Mouse (Mus musculus): ENCODE measurements around the gene Cabp1. TPM values are rescaled to one million over a fixed set of nuclear protein-coding genes. Genes with fewer than 3 reads are reported as not detected.

The Cabp1 gene
- polyA plus RNA-seq, 1 experiment: 3.1 TPM

DNA sequence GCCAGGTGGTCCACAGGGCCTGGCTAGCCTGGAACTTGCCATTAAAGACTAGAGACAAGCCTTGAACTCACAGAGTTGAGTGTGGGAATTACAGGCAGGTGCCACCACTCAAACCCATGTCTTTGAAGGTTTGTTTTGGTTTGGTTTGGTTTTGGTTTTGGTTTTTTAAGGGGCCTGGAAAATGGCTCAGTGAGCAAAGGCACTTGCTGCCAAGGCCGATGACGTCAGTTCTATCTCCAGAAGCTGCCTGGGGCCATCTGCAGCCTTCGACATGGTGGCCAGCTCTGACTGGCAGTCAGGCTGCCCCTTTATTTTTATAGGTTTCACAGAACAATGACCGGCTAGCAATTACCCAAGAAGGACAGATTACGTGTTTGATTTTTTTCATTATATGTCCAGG lies 73.2 kb downstream of the Cabp1 start:
- TF ChIP-seq TCF12 (IDR thresholded peaks at IDR 0.05; ENCODE audit: insufficient read depth, poor library complexity, severe bottlenecking) (no peak), CEBPB (IDR thresholded peaks at IDR 0.05; ENCODE audit: insufficient read depth, poor library complexity, severe bottlenecking) (no peak), REST (IDR thresholded peaks at IDR 0.05; ENCODE audit: insufficient read depth, insufficient read length) (no peak), MYOG (IDR thresholded peaks at IDR 0.05; ENCODE audit: control insufficient read depth in 1 of 3, insufficient read depth in 1 of 3, insufficient read length in 2 of 3, low read depth in 2 of 3) (no peak), POLR2A (IDR thresholded peaks at IDR 0.05; ENCODE audit: insufficient read length, low read depth) (no peak), USF1 (IDR thresholded peaks at IDR 0.05; ENCODE audit: low read depth) (no peak)
- no peak overlapping the region for H3K4me2 ChIP-seq (ENCODE audit: low read depth)
- no peaks in the 10 kb centered on the region for H3K27me3 ChIP-seq (ENCODE audit: control insufficient read depth, insufficient read depth, insufficient read length)
- H3K79me2 ChIP-seq (ENCODE audit: control insufficient read depth, insufficient read depth): peaks cover 21% of the 10 kb centered on the region
- peaks cover 6% of the 10 kb centered on the region for H3K36me3 ChIP-seq (ENCODE audit: control insufficient read depth, insufficient read depth)
- no peak overlapping the region for H3ac ChIP-seq (ENCODE audit: control insufficient read depth, insufficient read length)
- peak overlapping the region; percentile 40 for H3K4me3 ChIP-seq

GRCm38 (mm10) chr5:115118961-115119570 lies 75.1 kb downstream of the Cabp1 start, which contains the start of gene Acads:
TSS of gene Acads (minus strand) at chr5:115119346.
- peak within 1 kb of the TSS; percentile 61 for H3K4me2 ChIP-seq (ENCODE audit: low read depth)
- H3K36me3 ChIP-seq (ENCODE audit: control insufficient read depth, insufficient read depth): peaks cover 6% of the 10 kb centered on the region
- H3ac ChIP-seq (ENCODE audit: control insufficient read depth, insufficient read length): peak within 1 kb of the TSS; percentile 54
- H3K27me3 ChIP-seq (ENCODE audit: control insufficient read depth, insufficient read depth, insufficient read length): no peaks in the 10 kb centered on the region
- TF ChIP-seq E2F4 (IDR thresholded peaks at IDR 0.05; ENCODE audit: insufficient read depth) (no peak), MYOG (IDR thresholded peaks at IDR 0.05; ENCODE audit: control insufficient read depth in 1 of 3, insufficient read depth in 1 of 3, insufficient read length in 2 of 3, low read depth in 2 of 3) (peak in 1 of 3 experiments; percentile 39), POLR2A (IDR thresholded peaks at IDR 0.05; ENCODE audit: insufficient read length, low read depth) (peak; percentile 91), MYOD1 (IDR thresholded peaks at IDR 0.05; ENCODE audit: control insufficient read depth in 1 of 3, insufficient read length in 2 of 3, low read depth in 2 of 3) (peak in 1 of 3 experiments; percentile 52), TCF3 (IDR thresholded peaks at IDR 0.05; ENCODE audit: insufficient read length, low read depth) (no peak), USF1 (IDR thresholded peaks at IDR 0.05; ENCODE audit: low read depth) (no peak), MAX (IDR thresholded peaks at IDR 0.05; ENCODE audit: low read depth) (no peak), POLR2AphosphoS2 (IDR thresholded peaks at IDR 0.05; ENCODE audit: insufficient read length, low read depth) (peak; percentile 89)
- H3K4me3 ChIP-seq: peak within 1 kb of the TSS; percentile 40
- peaks cover 21% of the 10 kb centered on the region for H3K79me2 ChIP-seq (ENCODE audit: control insufficient read depth, insufficient read depth)

Other genes with a start within 250 kb of the Cabp1 start
- not detected for gene Hnf1a, start 223.3 kb downstream of the Cabp1 start, polyA plus RNA-seq (2012; fragmentation: generic; extraction: Trizol)
- 24.9 TPM for gene Sppl3, start 183.2 kb downstream of the Cabp1 start, polyA plus RNA-seq (2012; fragmentation: generic; extraction: Trizol)
- 4.4 TPM for gene Gm10401, start 96.1 kb downstream of the Cabp1 start, polyA plus RNA-seq (2012; fragmentation: generic; extraction: Trizol)
- 82.1 TPM for gene Acads, start 75.0 kb downstream of the Cabp1 start, polyA plus RNA-seq (2012; fragmentation: generic; extraction: Trizol)
- gene Unc119b, start 59.4 kb downstream of the Cabp1 start, polyA plus RNA-seq (2012; fragmentation: generic; extraction: Trizol): 24.5 TPM
- gene Mlec, start 36.2 kb downstream of the Cabp1 start, polyA plus RNA-seq (2012; fragmentation: generic; extraction: Trizol): 112 TPM
- 82.3 TPM for gene Pop5, start 41.5 kb upstream of the Cabp1 start, polyA plus RNA-seq (2012; fragmentation: generic; extraction: Trizol)
- 220 TPM for gene Rnf10, start 78.5 kb upstream of the Cabp1 start, polyA plus RNA-seq (2012; fragmentation: generic; extraction: Trizol)
- gene Coq5, start 85.3 kb upstream of the Cabp1 start, polyA plus RNA-seq (2012; fragmentation: generic; extraction: Trizol): 43.7 TPM
- 585 TPM for gene Dynll1, start 106.6 kb upstream of the Cabp1 start, polyA plus RNA-seq (2012; fragmentation: generic; extraction: Trizol)
- 52.0 TPM for gene Srsf9, start 132.8 kb upstream of the Cabp1 start, polyA plus RNA-seq (2012; fragmentation: generic; extraction: Trizol)
- gene Gatc, start 146.8 kb upstream of the Cabp1 start, polyA plus RNA-seq (2012; fragmentation: generic; extraction: Trizol): 8.1 TPM
- 35.2 TPM for gene Triap1, start 146.8 kb upstream of the Cabp1 start, polyA plus RNA-seq (2012; fragmentation: generic; extraction: Trizol)
- gene Cox6a1, start 154.6 kb upstream of the Cabp1 start, polyA plus RNA-seq (2012; fragmentation: generic; extraction: Trizol): 2,023 TPM
- gene Msi1, start 235.2 kb upstream of the Cabp1 start, polyA plus RNA-seq (2012; fragmentation: generic; extraction: Trizol): 0.31 TPM

Measured in myocyte (in vitro differentiated cells).